Mouse (Mus musculus): Measurements from ENCODE around the gene Efemp2. TPM values are rescaled to one million over a fixed set of nuclear protein-coding genes. Genes with fewer than 3 reads are reported as not detected.

Efemp2 gene
- 54.0 and 62.6 TPM in 2 replicates for polyA plus RNA-seq (2015; fragmentation: Nextera tagmentation; extraction: Ambion mirVana)

DNA sequence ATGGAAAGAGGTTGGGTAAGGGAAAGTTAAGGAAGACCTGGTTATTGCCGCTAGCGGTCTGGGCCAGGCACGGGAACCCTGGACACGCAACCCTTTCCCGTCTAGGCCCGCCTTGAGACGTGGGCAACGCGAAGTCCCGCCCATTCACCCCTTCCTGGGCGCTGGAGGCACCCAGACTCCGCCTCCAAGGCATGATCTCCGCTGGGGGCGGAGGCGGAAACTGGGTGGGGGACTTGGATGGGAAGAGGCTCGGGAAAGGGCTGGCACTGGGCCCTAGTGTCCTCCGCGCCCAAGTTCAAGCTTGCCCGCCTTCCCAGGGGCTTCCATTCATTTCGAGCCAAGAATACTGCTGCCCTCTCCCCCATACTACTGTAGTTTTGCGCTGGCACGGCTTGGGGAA, at the start of gene Efemp2:
TSS of gene Efemp2 (plus strand) at position 235 of the 400 bp plus-strand sequence.
- H3K36me3 ChIP-seq = no peaks in the 10 kb centered on the region
- no peaks in the 10 kb centered on the region for H3K27me3 ChIP-seq (replicated peaks)
- H3K9me3 ChIP-seq (replicated peaks) = no peaks in the 10 kb centered on the region
- H3K4me2 ChIP-seq = peak within 1 kb of the TSS; percentile 97
- H3K27ac ChIP-seq (replicated peaks) = peak within 1 kb of the TSS; percentile 75
- H3K4me3 ChIP-seq (replicated peaks) = peak within 1 kb of the TSS; percentile 61
- peaks cover 34% of the 10 kb centered on the region for H3K4me1 ChIP-seq
- WGBS = 1% methylated on average over 22 of the region's 22 CpGs
- peak; percentile 53; the same call in 1 of the 2 replicates for ATAC-seq (ENCODE audit: low FRiP score)
- H3K9ac ChIP-seq (replicated peaks) = peak within 1 kb of the TSS; percentile 71

DNA sequence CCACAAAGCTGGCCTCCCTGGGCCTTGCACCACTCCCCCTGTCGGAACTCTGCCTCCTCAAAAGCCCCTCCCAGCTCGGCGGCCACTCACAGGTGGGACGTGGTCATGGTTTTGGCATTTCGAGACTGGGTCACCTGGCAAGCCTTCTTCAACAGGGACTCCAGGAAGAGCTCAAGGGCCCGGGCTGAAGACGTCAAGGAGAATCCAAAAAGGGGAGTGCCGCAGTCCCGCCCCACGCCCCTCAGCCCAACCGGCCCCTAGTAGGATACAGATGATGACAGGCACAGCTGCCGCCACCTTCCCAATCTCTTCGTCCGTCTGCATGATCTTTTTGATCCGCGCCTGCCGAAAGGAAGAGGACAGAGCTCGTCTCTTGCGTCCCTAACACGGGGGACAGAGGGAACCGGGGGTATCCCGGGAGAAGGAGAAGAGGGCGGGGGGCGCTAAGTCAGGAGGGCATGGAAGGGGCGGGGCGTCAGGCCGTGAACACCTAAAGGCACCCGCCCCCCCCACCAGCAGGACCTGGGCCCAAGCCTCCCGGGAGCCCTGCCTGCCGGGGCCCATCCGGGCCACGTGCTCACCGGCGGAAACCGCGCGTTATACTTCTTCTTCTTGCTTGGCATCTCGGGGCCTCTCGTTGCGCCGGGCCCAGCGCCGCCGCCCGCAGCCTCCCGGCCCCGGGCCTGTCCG, 49.5 kb upstream of the Efemp2 start:
- H3K9ac ChIP-seq (replicated peaks) = peak overlapping the region; percentile 89
- ATAC-seq (ENCODE audit: low FRiP score) = peak; percentile 66
- WGBS = under 1% methylated on average over 39 of the region's 48 CpGs
- H3K36me3 ChIP-seq = peaks cover 46% of the 10 kb centered on the region
- no peaks in the 10 kb centered on the region for H3K9me3 ChIP-seq (replicated peaks)
- H3K4me1 ChIP-seq = peaks cover 53% of the 10 kb centered on the region
- no peaks in the 10 kb centered on the region for H3K27me3 ChIP-seq (replicated peaks)
- H3K27ac ChIP-seq (replicated peaks) = peak overlapping the region; percentile 95
- peak overlapping the region; percentile 90 for H3K4me2 ChIP-seq
- H3K4me3 ChIP-seq (replicated peaks) = peak overlapping the region; percentile 88

DNA sequence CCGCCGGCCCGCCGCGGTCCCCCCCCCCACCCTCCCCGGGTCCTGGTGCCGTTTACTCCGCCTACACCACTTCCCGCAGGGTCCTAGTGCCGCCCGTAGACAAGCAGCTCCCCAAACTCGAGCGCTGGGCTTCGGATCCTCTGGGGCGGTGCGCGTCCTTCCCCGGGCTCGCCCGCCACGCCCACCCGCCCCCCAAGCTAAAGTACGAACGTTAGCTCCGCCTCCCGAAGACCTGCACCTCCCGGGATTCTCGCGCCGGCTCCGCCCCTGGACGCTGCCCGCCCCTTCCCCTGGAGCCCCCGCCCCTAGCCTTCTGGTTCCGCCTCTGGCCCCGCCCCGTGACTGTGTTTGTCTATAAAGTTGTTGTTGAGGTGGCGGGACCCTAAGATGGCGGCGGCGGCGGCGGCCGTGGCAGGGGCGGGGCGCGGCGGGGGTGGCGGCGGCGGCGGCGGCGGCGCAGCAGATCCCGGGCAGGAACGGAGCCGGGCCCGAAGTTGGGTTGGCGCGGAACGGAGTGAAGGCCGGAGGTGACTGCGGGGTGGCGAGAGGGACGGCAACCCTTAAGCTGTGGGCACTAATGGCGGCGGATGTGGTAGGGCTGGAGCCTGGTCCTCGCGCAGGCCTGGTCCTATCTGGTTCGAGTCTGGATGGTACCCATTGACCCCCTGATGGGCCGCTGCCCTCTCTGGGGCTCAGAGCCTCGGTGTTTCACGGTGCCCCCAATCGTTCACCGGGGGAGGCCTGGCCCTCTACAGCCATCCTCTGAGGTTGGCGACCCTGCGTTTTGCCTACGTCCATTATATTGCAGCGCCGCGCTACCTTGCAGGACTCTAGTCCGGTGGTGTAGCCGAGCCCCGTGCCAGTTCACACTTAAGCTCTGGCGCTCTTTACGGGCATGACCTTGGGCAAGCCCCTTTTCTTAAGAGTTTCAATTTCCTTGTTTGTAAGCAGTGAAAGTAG, 48.7 kb upstream of the Efemp2 start, which contains the start of the genes Drap1 and AI837181:
TSS of gene Drap1 (minus strand) at position 198 of the 960 bp plus-strand sequence.
TSS of gene AI837181 (plus strand) at position 363 of the 960 bp plus-strand sequence.
- Histone ChIP-seq H3K27me3 (replicated peaks) (no peaks in the 10 kb centered on the region), H3K4me1 (peaks cover 53% of the 10 kb centered on the region), H3K9me3 (replicated peaks) (no peaks in the 10 kb centered on the region), H3K36me3 (peaks cover 41% of the 10 kb centered on the region), H3K9ac (replicated peaks) (peak within 1 kb of the TSS; percentile 93), H3K4me2 (peak within 1 kb of the TSS; percentile 90), H3K4me3 (replicated peaks) (peak within 1 kb of the TSS; percentile 88), H3K27ac (replicated peaks) (peak within 1 kb of the TSS; percentile 95)
- under 1% methylated on average over 75 of the region's 87 CpGs for WGBS
- ATAC-seq (ENCODE audit: low FRiP score) = peak; percentile 94

DNA sequence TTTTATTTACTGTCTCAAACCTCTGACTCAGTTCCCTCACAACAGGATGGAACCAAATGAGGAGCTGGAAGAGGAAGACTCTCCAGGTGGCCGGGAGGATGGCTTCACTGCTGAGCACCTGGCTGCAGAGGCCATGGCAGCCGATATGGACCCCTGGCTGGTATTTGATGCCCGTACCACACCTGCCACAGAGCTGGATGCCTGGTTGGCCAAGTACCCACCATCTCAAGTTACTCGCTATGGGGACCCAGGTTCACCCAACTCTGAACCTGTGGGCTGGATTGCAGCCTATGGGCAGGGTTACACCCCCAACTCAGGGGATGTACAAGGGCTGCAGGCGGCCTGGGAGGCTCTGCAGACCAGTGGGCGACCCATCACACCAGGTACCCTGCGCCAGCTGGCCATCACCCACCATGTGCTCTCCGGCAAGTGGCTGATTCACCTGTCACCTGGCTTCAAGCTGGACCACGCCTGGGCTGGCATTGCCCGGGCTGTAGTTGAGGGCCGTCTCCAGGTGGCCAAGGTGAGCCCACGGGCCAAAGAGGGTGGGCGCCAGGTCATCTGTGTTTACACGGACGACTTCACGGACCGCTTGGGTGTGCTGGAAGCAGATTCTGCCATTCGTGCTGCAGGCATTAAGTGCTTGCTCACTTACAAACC, 47.7 kb upstream of the Efemp2 start:
- H3K9me3 ChIP-seq (replicated peaks) = no peaks in the 10 kb centered on the region
- H3K27ac ChIP-seq (replicated peaks) = peak overlapping the region; percentile 95
- peak overlapping the region; percentile 88 for H3K4me3 ChIP-seq (replicated peaks)
- H3K4me2 ChIP-seq = peak overlapping the region; percentile 90
- ATAC-seq (ENCODE audit: low FRiP score) = no peak
- 90% methylated on average over 18 of the region's 18 CpGs for WGBS
- no peaks in the 10 kb centered on the region for H3K27me3 ChIP-seq (replicated peaks)
- peak overlapping the region; percentile 93 for H3K9ac ChIP-seq (replicated peaks)
- peaks cover 32% of the 10 kb centered on the region for H3K36me3 ChIP-seq
- H3K4me1 ChIP-seq = peaks cover 53% of the 10 kb centered on the region

DNA sequence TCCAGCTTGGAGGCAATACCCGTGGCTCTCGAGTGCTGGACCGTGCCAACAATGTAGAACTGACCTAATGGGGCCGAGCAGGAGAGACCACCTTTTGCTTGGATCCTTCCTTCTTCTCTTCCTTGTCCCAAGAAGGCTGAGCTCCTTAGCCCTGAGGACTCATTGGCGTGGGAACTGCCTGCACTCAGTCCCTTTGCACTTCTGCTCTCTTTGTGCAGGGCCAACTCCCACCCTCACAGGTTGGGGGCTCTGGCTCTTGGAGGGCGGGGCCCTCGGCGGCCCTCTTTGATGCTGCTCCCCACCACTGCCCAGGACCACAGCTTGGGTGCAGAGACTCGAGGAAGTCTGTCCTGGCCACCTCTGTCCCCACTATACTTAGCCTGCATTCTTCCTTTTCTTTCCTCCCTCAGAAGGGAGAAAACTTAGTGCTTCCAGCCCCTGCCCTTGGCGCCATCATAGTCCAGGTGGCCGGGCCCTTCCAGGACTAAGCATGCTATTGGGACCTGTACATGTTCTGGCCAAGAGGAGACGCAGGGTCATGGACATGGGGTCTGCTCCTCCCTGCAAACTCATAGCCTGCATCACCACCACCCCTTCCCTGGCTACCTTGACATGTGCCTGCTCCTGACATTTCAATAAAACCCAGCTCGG, 47.0 kb upstream of the Efemp2 start:
- H3K27ac ChIP-seq (replicated peaks) = no peak overlapping the region
- no peak overlapping the region for H3K9ac ChIP-seq (replicated peaks)
- peaks cover 25% of the 10 kb centered on the region for H3K36me3 ChIP-seq
- no peaks in the 10 kb centered on the region for H3K27me3 ChIP-seq (replicated peaks)
- peak overlapping the region; percentile 90 for H3K4me2 ChIP-seq
- H3K4me3 ChIP-seq (replicated peaks) = peak overlapping the region; percentile 88
- ATAC-seq (ENCODE audit: low FRiP score) = no peak
- H3K9me3 ChIP-seq (replicated peaks) = no peaks in the 10 kb centered on the region
- WGBS = 93% methylated on average over 13 of the region's 13 CpGs
- H3K4me1 ChIP-seq = peaks cover 49% of the 10 kb centered on the region

DNA sequence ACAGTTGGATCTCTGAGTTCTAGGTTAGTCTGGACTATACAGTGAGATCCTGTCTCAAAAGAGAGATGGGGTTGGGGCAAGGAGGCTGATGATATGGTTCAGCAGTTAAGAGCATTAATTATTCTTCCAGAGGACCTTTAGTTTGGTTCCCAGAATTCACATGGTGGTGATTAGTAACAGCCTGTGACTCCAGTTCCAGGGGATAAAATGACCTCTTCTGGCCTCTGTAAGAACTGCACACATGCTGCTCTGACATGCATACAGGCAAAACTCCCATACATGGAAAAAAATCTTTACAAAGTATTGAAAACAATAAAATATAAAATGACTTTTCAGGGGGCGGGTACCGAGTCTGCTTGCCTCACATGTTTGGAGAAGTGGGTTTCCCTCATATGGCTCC, 45.7 kb upstream of the Efemp2 start:
- H3K9me3 ChIP-seq (replicated peaks) = no peaks in the 10 kb centered on the region
- ATAC-seq (ENCODE audit: low FRiP score) = no peak
- no peak overlapping the region for H3K9ac ChIP-seq (replicated peaks)
- H3K27ac ChIP-seq (replicated peaks) = no peak overlapping the region
- H3K27me3 ChIP-seq (replicated peaks) = no peaks in the 10 kb centered on the region
- peaks cover 40% of the 10 kb centered on the region for H3K4me1 ChIP-seq
- H3K4me3 ChIP-seq (replicated peaks) = no peak overlapping the region
- H3K4me2 ChIP-seq = no peak overlapping the region
- WGBS = 88% methylated on average over 2 of the region's 2 CpGs
- peaks cover 15% of the 10 kb centered on the region for H3K36me3 ChIP-seq

DNA sequence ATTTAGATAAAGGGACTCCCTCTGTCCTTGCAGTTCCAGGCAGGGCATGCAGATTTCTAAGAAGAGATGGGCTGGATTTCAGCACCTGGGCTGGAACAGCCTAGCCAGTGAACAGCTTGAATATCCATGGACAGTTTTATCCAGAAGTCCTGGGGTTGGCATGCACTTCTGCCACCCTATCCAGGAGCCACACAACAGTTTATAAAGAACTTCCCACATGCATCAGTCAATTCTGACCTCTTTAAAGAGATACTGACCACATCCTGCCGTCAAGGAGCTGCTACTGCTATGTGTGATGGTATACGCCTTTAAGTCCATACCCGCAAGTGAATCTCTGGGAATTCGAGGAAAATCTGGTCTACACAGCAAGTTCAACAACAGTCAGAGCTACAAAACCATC, 44.5 kb upstream of the Efemp2 start:
- Histone ChIP-seq H3K4me1 (peaks cover 41% of the 10 kb centered on the region), H3K4me3 (replicated peaks) (no peak overlapping the region), H3K9ac (replicated peaks) (no peak overlapping the region), H3K27me3 (replicated peaks) (no peaks in the 10 kb centered on the region), H3K4me2 (no peak overlapping the region), H3K9me3 (replicated peaks) (no peaks in the 10 kb centered on the region), H3K36me3 (peaks cover 15% of the 10 kb centered on the region), H3K27ac (replicated peaks) (no peak overlapping the region)
- ATAC-seq (ENCODE audit: low FRiP score) = no peak
- 92% methylated on average over 4 of the region's 4 CpGs for WGBS

DNA sequence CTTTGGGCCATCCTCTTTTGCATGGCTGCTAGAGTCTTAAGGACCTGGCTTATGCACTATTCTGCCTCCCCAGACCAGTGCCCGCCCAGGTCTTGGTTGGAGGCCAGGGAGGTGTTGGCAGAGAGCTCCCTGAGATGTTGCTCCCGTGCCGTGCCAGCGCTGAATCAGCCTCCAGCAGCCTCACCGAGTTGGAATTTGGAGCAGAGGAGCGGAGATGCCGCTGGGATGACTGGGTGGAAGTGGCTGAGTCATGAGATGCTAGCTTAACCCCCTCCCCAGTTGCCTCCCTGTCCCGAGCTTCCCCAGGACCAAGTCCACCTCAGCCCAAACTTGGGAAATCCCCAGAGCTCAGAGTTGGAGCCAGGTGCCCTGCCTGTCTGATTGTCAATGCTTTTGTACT, 43.9 kb upstream of the Efemp2 start:
- H3K36me3 ChIP-seq = peaks cover 15% of the 10 kb centered on the region
- H3K27me3 ChIP-seq (replicated peaks) = no peaks in the 10 kb centered on the region
- H3K9ac ChIP-seq (replicated peaks) = no peak overlapping the region
- no peak overlapping the region for H3K4me2 ChIP-seq
- peaks cover 41% of the 10 kb centered on the region for H3K4me1 ChIP-seq
- no peak overlapping the region for H3K27ac ChIP-seq (replicated peaks)
- WGBS = 77% methylated on average over 8 of the region's 8 CpGs
- no peaks in the 10 kb centered on the region for H3K9me3 ChIP-seq (replicated peaks)
- no peak for ATAC-seq (ENCODE audit: low FRiP score)
- H3K4me3 ChIP-seq (replicated peaks) = no peak overlapping the region

DNA sequence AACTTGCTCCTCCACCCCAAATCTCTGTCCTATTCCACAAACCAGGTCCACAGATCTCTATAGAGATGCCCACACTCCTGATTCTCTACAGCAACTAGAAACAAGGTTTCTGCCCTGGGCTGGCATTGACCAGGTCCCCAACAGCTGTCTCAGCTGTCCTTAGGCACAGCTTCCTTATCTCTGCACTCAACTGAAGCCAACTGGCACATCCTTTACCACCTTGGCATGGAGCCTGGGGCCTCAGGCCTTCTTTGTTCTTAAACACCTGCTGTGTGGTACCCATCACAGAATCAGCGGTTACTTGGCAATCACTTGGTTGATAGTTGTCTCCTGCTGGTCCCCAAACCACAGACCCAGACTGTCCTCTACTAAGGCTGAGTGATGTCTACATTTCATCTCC, 43.3 kb upstream of the Efemp2 start:
- no peak overlapping the region for H3K27ac ChIP-seq (replicated peaks)
- no peaks in the 10 kb centered on the region for H3K9me3 ChIP-seq (replicated peaks)
- peaks cover 15% of the 10 kb centered on the region for H3K36me3 ChIP-seq
- no peak for ATAC-seq (ENCODE audit: low FRiP score)
- 75% methylated on average over 1 of the region's 1 CpGs for WGBS
- no peak overlapping the region for H3K4me2 ChIP-seq
- H3K9ac ChIP-seq (replicated peaks) = no peak overlapping the region
- no peak overlapping the region for H3K4me3 ChIP-seq (replicated peaks)
- peaks cover 41% of the 10 kb centered on the region for H3K4me1 ChIP-seq
- no peaks in the 10 kb centered on the region for H3K27me3 ChIP-seq (replicated peaks)

DNA sequence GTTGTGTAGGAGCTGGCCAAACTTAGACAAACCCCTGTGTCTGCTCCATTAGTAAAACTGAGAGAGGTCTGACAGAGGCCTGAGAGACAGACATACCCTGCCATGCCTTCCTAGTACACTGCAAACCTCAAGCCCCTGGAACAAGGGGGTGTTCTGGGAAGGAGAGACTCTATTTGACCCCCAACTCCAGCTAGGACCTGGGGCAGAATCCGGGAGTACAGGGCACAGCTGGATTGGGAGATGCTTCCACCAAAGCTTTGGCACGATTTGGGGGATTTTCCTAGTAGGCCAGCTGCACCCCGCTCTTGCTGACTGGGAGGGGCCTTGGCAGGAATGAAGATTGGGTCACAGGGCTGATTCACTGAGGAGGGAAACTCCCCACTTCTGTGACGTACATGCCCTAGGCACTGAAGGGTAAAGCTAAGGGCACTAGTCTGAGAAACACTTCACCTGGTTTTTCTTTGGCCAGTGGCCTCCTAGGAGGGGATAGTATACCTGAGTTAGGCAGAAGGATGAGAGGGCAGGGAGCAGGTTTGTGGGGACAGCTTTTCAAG, 41.8 kb upstream of the Efemp2 start:
- Histone ChIP-seq H3K9me3 (replicated peaks) (no peaks in the 10 kb centered on the region), H3K27ac (replicated peaks) (no peak overlapping the region), H3K4me1 (peaks cover 26% of the 10 kb centered on the region), H3K4me3 (replicated peaks) (no peak overlapping the region), H3K4me2 (no peak overlapping the region), H3K36me3 (peaks cover 7% of the 10 kb centered on the region), H3K9ac (replicated peaks) (no peak overlapping the region; the same call in 1 of the 2 replicates), H3K27me3 (replicated peaks) (no peaks in the 10 kb centered on the region; the same call in 1 of the 2 replicates)
- 73% methylated on average over 4 of the region's 4 CpGs for WGBS
- ATAC-seq (ENCODE audit: low FRiP score) = no peak

Data from neural tube, embryonic 15.5 days (tissue).